In genomic region chr6:119475988-119476387, GRCm38 (mm10) we compare ENCODE assay signal across 25 mouse cellular contexts.
"Had no signal": no experiment of that assay in that cellular context is flagged by ENCODE, and none has a peak within 500 bp of the region (broad histone marks: within the 10 kb centered on the region; RNA-seq: fewer than 3 reads in every experiment).

No protein-coding gene starts in this region.

- H3K9ac ChIP-seq: embryonic facial prominence, embryonic 12.5 days; embryonic facial prominence, embryonic 13.5 days; embryonic facial prominence, embryonic 15.5 days; forebrain, embryonic 12.5 days; forebrain, embryonic 13.5 days; forebrain, embryonic 15.5 days; forebrain, postnatal 0 days had no signal

- DNase-seq: cerebellum, adult 9-10 months; cerebellum, adult 9-11 months; cerebellum, postnatal 10 days; cerebellum, postnatal 14 days; cerebellum, postnatal 25 days; cerebellum, postnatal 36 days; embryo, embryonic 11 days; forebrain, postnatal 0 days; gastrocnemius, adult 2 months; gastrocnemius, postnatal 10 days; gastrocnemius, postnatal 25 days; gastrocnemius, postnatal 36 days; heart, adult 11 months; heart, adult 18-20 months; heart, adult 2 months had no signal

- H3K27ac ChIP-seq: embryonic facial prominence, embryonic 10.5 days; embryonic facial prominence, embryonic 12.5 days; embryonic facial prominence, embryonic 13.5 days; embryonic facial prominence, embryonic 15.5 days; forebrain, embryonic 10.5 days; forebrain, embryonic 12.5 days; forebrain, embryonic 13.5 days; forebrain, embryonic 15.5 days; gastrocnemius, adult 2 months; heart, adult 2 months; heart, embryonic 10.5 days had no signal

- H3K9me3 ChIP-seq: embryonic facial prominence, embryonic 10.5 days; embryonic facial prominence, embryonic 12.5 days; embryonic facial prominence, embryonic 13.5 days; embryonic facial prominence, embryonic 15.5 days; forebrain, embryonic 10.5 days; forebrain, embryonic 12.5 days; forebrain, embryonic 13.5 days; forebrain, embryonic 15.5 days; heart, embryonic 10.5 days had no signal

- H3K4me3 ChIP-seq: embryonic facial prominence, embryonic 10.5 days; embryonic facial prominence, embryonic 12.5 days; embryonic facial prominence, embryonic 13.5 days; embryonic facial prominence, embryonic 15.5 days; erythroblast, embryonic 14.5 days; forebrain, embryonic 10.5 days; forebrain, embryonic 12.5 days; forebrain, embryonic 13.5 days; forebrain, embryonic 15.5 days; gastrocnemius, adult 2 months; heart, adult 2 months; heart, embryonic 10.5 days had no signal

- H3K27me3 ChIP-seq: embryonic facial prominence, embryonic 12.5 days; embryonic facial prominence, embryonic 13.5 days; embryonic facial prominence, embryonic 15.5 days; forebrain, embryonic 12.5 days; forebrain, embryonic 13.5 days; forebrain, embryonic 15.5 days had no signal

- H3K36me3 ChIP-seq: embryonic facial prominence, embryonic 15.5 days; forebrain, embryonic 12.5 days; forebrain, embryonic 15.5 days; heart, embryonic 10.5 days had no signal
